Mouse (Mus musculus): Measurements from ENCODE around the gene Mrpl10. TPM values are rescaled to one million over a fixed set of nuclear protein-coding genes. Genes with fewer than 3 reads are reported as not detected.
A peak's percentile ranks its signal among the peaks of the same experiment; 100 is the strongest.

Mrpl10 gene
- total RNA-seq, 2 experiments from 2014 or later = 45.1 to 45.6 TPM

- no peak for DNase-seq
Measured at GRCm38 (mm10) chr11:97066656-97067360, 25.4 kb downstream of the Mrpl10 start.

GRCm38 (mm10) chr11:97069333-97069732, 28.0 kb downstream of the Mrpl10 start:
- no peak for DNase-seq

DNA sequence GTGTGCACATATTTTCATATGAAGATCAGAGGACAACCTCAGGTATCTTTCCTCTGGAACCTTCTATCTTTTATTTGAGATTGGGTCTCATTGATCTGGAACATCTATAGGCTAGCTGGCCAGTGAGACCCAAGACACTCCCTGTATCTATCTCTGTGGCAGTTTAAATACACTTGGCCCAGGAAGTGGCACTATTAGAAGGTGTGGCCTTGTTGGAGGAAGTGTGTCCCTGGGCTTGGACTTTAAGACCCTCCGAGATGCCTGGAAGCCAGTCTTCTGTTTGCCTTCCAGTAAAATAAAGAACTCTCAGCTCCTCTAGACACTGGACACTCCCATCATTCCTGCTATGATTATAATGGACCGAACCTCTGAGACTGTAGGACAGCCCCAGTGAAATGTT, 28.4 kb downstream of the Mrpl10 start:
- DNase-seq = no peak

- DNase-seq = no peak
Measured at GRCm38 (mm10) chr11:97071129-97071528, 29.8 kb downstream of the Mrpl10 start.

DNA sequence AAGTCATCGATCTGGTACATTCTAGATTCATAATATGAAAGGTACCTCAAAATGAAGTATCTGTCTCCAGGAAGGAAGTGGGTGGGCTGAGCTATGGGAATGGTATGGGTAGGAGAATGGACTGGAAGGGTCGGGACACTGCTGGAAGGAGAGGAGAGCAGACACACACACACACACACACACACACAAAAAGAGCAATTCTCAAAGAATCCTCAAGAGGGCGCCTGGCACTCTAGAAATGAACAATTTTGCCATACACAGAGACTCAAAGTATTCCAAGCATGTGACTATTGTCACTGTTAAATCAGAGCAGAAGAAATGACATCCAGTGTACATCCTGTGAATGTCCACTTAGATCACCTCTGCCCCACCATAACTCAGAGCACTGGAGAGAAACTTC, 31.2 kb downstream of the Mrpl10 start:
- peak; percentile 42 for DNase-seq

DNA sequence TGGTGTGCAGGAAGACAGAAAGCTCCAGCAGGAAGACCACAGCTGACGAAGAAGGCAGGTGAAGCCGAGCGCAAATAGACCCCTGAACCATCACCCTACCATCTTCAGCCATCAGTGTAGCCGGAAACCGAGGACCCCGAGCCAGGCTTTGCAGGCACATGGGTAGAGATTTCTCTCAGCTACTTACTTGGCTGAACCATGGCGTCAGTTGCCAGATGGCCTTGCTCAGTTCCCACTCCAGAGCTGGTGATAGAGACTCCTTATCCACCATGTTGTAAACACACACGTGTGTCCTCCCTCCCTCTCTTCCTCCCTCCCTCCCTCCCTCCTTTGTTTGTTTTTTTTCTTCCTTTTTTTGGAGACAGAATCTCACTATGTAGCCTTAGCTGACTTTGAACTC, 32.9 kb downstream of the Mrpl10 start:
- DNase-seq = no peak

GRCm38 (mm10) chr11:97078751-97079150, 37.4 kb downstream of the Mrpl10 start:
- no peak for DNase-seq

DNA sequence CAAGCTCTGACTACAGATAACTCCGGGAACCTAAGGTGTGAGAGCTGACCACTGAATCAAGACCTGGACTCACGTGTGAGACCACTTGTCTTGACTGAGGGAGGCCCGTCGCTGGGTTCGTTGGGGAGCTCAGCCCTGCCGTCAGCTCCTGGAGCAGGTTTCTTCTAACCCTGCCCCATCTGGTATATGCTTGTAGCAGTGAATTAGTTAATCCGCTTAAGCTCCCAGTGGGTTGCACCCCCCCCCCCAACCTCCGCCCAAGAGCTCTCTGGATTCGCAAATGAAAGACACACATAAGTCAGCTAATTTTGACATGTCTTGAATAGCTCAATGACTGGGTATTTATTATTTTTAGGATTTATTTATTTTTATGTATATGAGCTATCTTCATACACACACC, 38.9 kb downstream of the Mrpl10 start:
- DNase-seq = no peak

- peak; percentile 50 for DNase-seq
Measured at GRCm38 (mm10) chr11:97082977-97083376, 41.6 kb downstream of the Mrpl10 start.

DNA sequence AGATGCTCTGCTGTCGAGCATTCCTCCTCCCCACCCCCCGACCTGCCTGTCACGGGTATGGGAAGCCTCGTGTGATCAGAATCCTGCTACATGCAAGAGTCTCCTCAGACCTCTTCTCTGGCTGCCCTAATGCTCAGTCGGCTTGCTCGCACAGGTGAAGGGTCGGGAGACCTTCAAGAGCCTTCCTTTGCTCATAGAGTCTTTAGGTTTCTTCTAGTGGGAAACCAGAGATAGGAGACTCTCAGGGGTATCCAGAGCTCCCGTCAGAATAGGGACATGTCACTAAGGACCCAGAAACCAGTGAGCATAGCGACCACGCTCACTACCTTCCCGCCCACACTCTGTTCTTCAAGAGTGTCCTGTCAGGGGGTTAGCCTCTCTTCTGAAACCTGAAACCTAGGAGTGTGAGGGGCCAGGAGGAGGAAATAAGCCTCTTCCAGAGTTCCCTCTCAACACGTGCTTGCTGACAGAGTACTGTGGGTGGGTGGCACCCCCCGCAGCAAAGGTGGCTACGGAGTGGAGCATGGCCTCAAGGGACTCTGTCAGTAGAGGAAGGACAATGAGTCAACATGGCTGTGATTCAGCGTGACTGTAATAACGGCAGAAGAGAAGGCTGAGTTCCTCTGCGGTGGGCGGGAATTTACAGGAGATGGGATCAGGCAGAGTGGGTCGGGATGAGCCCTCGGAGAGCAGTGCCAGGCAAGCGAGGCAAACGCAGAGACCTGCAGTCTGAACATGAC, 42.2 kb downstream of the Mrpl10 start:
- DNase-seq = no peak

- DNase-seq = no peak
Measured at GRCm38 (mm10) chr11:97084821-97085505, 43.6 kb downstream of the Mrpl10 start.

DNA sequence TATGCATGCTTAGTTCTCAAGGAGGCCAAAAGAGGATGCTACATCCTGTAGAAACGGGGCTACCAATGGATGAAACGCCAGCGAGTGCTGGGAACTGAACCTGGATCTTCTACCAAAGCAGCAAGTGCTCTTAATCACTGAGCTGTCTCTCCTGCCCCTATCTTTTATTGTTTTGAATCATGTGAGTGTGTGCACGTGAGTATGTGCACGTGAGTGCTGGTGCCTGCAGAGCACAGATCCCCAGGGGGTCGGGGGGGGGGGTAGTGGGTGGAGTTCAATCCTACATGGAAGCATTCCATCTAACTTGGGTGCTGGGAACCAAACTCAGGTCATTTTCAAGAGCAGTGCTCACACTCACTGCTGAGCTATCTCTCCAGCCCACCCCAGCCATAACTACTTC, 45.0 kb downstream of the Mrpl10 start:
- no peak for DNase-seq

GRCm38 (mm10) chr11:97094600-97094999, 53.2 kb downstream of the Mrpl10 start:
- no peak for DNase-seq

GRCm38 (mm10) chr11:97098791-97099190, 57.4 kb downstream of the Mrpl10 start:
- peak; percentile 57 for DNase-seq

Small RNA genes within 50 kb of the gene (microRNA-seq; reads per million reads assigned to microRNA genes)
- gene Mir8103 = 0 to 0.50 reads per million in 2 experiments

Other genes with a start within 250 kb of the Mrpl10 start
- 100 to 1,000 TPM; 194 to 201 TPM for gene Nfe2l1, start 211.6 kb upstream of the Mrpl10 start, total RNA-seq (2021)
- gene Copz2, start 191.7 kb upstream of the Mrpl10 start, total RNA-seq (2021) = 10 to 100 TPM; 47.2 to 55.1 TPM
- 10 to 100 TPM; 30.0 to 39.3 TPM for gene Cdk5rap3, start 125.1 kb upstream of the Mrpl10 start, total RNA-seq (2021)
- gene Prr15l, start 113.5 kb upstream of the Mrpl10 start, total RNA-seq (2021) = not detected
- gene Pnpo, start 97.6 kb upstream of the Mrpl10 start, total RNA-seq (2021) = 1 to 10 TPM; 8.4 to 9.4 TPM
- gene Sp2, start 58.6 kb upstream of the Mrpl10 start, total RNA-seq (2021) = 10 to 100 TPM; 15.2 to 15.9 TPM
- gene Sp6, start 28.2 kb upstream of the Mrpl10 start, total RNA-seq (2021) = under 1 TPM; 0.21 to 0.77 TPM
- 10 to 100 TPM; 11.3 to 11.4 TPM for gene Scrn2, start 11.6 kb upstream of the Mrpl10 start, total RNA-seq (2021)
- under 1 TPM in 1 of 2 experiments, not detected in 1; 0.16 TPM for gene Lrrc46, start 153 bp upstream of the Mrpl10 start, total RNA-seq (2021)
- 1 to 10 TPM; 3.4 to 6.4 TPM for gene Osbpl7, start 9.1 kb downstream of the Mrpl10 start, total RNA-seq (2021)
- gene Tbx21, start 73.8 kb downstream of the Mrpl10 start, total RNA-seq (2021) = 1 to 10 TPM; 1.3 to 1.7 TPM
- gene Tbkbp1, start 109.9 kb downstream of the Mrpl10 start, total RNA-seq (2021) = 1 to 10 TPM; 7.1 to 9.9 TPM
- gene Kpnb1, start 146.3 kb downstream of the Mrpl10 start, total RNA-seq (2021) = 10 to 100 TPM; 72.9 to 87.5 TPM
- gene Npepps, start 239.1 kb downstream of the Mrpl10 start, total RNA-seq (2021) = 10 to 100 TPM; 52.1 to 57.5 TPM

Data from gastrocnemius, postnatal 10 days (tissue).